Mouse (Mus musculus) lung, postnatal 0 days (tissue): Measurements from ENCODE around the gene Gm44502. TPM values are rescaled to one million over a fixed set of nuclear protein-coding genes. Genes with fewer than 3 reads are reported as not detected.

Experiments used
- ATAC-seq: fragments of 200-750 bp; cut with Nextera tagmentation; 2 replicates; pipeline ENCODE4 v1.8.0; 2017; ENCODE audit warnings: moderate library complexity
- DNase-seq: peaks from one replicate; pipeline ENCODE4 v3.0.0-alpha.2; 2016; ENCODE audit warnings: low spot score
- H3K27ac ChIP-seq: fragments of 300-500 bp; sonication (generic); 2 replicates; pipeline ENCODE4 v1.5.1; 2014; ENCODE audit warnings: antibody characterized with exemption, mild to moderate bottlenecking, low read length, mixed read lengths
- H3K27me3 ChIP-seq: fragments of 300-500 bp; sonication (generic); replicated peaks from 2 replicates; pipeline ENCODE4 v1.6.1; 2014; ENCODE audit warnings: low read length, mixed read lengths; ENCODE audit not compliant: insufficient read depth
- H3K36me3 ChIP-seq: fragments of 300-500 bp; sonication (generic); 2 replicates; pipeline ENCODE4 v1.6.1; 2014; ENCODE audit warnings: low read length, mixed read lengths; ENCODE audit not compliant: insufficient read depth
- H3K4me1 ChIP-seq: fragments of 300-500 bp; sonication (generic); 2 replicates; pipeline ENCODE4 v1.6.1; 2014; ENCODE audit warnings: antibody characterized with exemption, low read depth, low read length, mixed read lengths; ENCODE audit not compliant: insufficient read depth
- H3K4me2 ChIP-seq: fragments of 300-500 bp; sonication (generic); replicated peaks from 2 replicates; pipeline ENCODE4 v1.6.1; 2014; ENCODE audit warnings: low read depth, mild to moderate bottlenecking, low read length, moderate library complexity, mixed read lengths
- H3K4me3 ChIP-seq: fragments of 300-500 bp; sonication (generic); 2 replicates; pipeline ENCODE4 v1.5.1; 2014; ENCODE audit warnings: low read depth, low read length
- H3K9ac ChIP-seq: fragments of 300-500 bp; sonication (generic); replicated peaks from 2 replicates; pipeline ENCODE4 v1.6.1; 2014; ENCODE audit warnings: low read depth, mild to moderate bottlenecking
- H3K9me3 ChIP-seq: fragments of 300-500 bp; sonication (generic); 2 replicates; pipeline ENCODE4 v1.6.1; 2016; ENCODE audit warnings: low read length, mixed read lengths
- CTCF ChIP-seq: IDR thresholded peaks from 2 replicates; pipeline ENCODE4 v1.5.1; 2016; ENCODE audit warnings: antibody characterized with exemption, mild to moderate bottlenecking
- EP300 ChIP-seq: IDR thresholded peaks from 2 replicates; pipeline ENCODE4 v1.6.1; 2016; ENCODE audit warnings: antibody characterized with exemption, mild to moderate bottlenecking, control low read depth
- WGBS: fragments of 180-500 bp; shearing (Covaris S2); extraction: QIAGEN DNeasy Blood & Tissue Kit; methylation state at CpG from one replicate; pipeline ENCODE4 v1.1.7; 2014; 5-methylcytosine and 5-hydroxymethylcytosine counted together
- polyA plus RNA-seq: library from polyadenylated mRNA; unstranded; fragments of >200 nt; fragmentation: Nextera tagmentation; extraction: Ambion mirVana; gene quantifications from 2 replicates; pipeline ENCODE4 v1.2.1, GENCODE M21; 2015

Gene Gm44502
- not detected in 2 replicates for polyA plus RNA-seq

- H3K4me3 ChIP-seq, result peak within 1 kb of the TSS; percentile 86
- H3K36me3 ChIP-seq, result 0 out of 2 replicates have a peak, but pooled peaks cover 3% of the 10 kb centered on the region
- WGBS, result 3% methylated on average over 60 of the region's 70 CpGs
- H3K27ac ChIP-seq, result peak within 1 kb of the TSS; percentile 98
- ATAC-seq, result peak; percentile 95
- H3K27me3 ChIP-seq, result no peaks in the 10 kb centered on the region
- peak; percentile 98 for DNase-seq
- no peaks in the 10 kb centered on the region for H3K9me3 ChIP-seq
- peaks cover 6% of the 10 kb centered on the region; the same call in 1 of the 2 replicates for H3K4me1 ChIP-seq
- TF ChIP-seq CTCF (no peak), EP300 (no peak; the same call in 1 of the 2 replicates)
- peak within 1 kb of the TSS; percentile 98 for H3K4me2 ChIP-seq
- peak within 1 kb of the TSS; percentile 95 for H3K9ac ChIP-seq
These were observed at the start of gene Gm44502, which contains the start of the genes C730034F03Rik and Chkb for GRCm38 (mm10) chr15:89429352-89430221. Gene Gm44502, minus strand, starts transcription at chr15:89429696. Gene C730034F03Rik, plus strand, starts transcription at chr15:89429589. Gene Chkb, minus strand, starts transcription at chr15:89429908.

DNA sequence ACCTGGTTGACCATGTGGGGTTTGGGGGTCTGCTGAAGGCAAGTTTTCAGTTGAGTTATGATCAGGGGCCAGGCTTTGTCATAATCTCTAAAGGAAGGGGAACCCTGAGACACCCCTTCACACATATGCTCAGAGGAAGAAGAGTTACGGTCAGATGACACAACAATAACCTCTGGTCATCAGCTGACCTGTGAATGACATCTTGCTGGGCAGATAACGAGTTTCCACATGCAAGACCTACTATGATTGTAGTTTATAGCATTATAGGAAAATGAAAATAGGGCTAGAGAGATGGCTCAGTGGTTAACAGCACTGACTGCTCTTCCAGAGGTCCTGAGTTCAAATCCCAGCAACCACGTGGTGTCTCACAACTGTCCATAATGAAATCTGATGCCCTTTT is 49.1 kb upstream of the Gm44502 start:
- Histone ChIP-seq H3K9ac (no peak overlapping the region), H3K4me3 (no peak overlapping the region), H3K4me2 (no peak overlapping the region), H3K36me3 (no peaks in the 10 kb centered on the region), H3K9me3 (no peaks in the 10 kb centered on the region), H3K27me3 (no peaks in the 10 kb centered on the region), H3K27ac (no peak overlapping the region), H3K4me1 (peaks cover 8% of the 10 kb centered on the region; the same call in 1 of the 2 replicates)
- 84% methylated on average over 3 of the region's 3 CpGs for WGBS
- DNase-seq, result no peak
- TF ChIP-seq EP300 (no peak), CTCF (no peak)
- no peak for ATAC-seq

DNA sequence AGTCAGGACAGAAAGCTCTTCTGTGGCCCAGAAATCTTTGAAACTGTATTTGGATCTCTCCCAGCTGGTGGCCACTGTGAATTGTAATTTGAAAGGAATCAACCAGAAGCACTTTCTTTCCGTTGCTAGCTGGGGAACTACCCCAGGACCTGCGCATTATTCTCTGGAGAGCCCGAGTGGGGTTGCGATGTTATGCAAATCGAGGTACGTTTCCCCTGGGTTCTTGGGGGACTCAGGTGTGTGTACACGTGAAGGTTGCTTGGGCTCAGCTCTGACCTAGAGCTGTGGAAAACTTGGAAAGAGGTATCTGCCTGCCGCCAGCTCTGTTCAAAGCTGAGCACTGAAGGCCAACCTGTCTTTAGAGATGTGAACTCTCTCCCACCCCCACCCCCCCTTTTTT is 48.3 kb upstream of the Gm44502 start:
- Histone ChIP-seq H3K27ac (no peak overlapping the region), H3K9ac (no peak overlapping the region), H3K4me1 (peaks cover 8% of the 10 kb centered on the region; the same call in 1 of the 2 replicates), H3K36me3 (no peaks in the 10 kb centered on the region), H3K9me3 (no peaks in the 10 kb centered on the region), H3K27me3 (no peaks in the 10 kb centered on the region), H3K4me2 (no peak overlapping the region), H3K4me3 (no peak overlapping the region)
- 53% methylated on average over 8 of the region's 8 CpGs for WGBS
- no peak for DNase-seq
- ATAC-seq, result no peak
- TF ChIP-seq EP300, result no peak
- TF ChIP-seq CTCF, result no peak

- Histone ChIP-seq H3K27me3 (no peaks in the 10 kb centered on the region), H3K4me2 (peak within 1 kb of the TSS; percentile 88), H3K36me3 (no peaks in the 10 kb centered on the region), H3K9ac (peak within 1 kb of the TSS; percentile 51; the same call in 1 of the 2 replicates), H3K9me3 (no peaks in the 10 kb centered on the region), H3K4me3 (peak within 1 kb of the TSS; percentile 50), H3K4me1 (peaks cover 8% of the 10 kb centered on the region; the same call in 1 of the 2 replicates), H3K27ac (peak within 1 kb of the TSS; percentile 86)
- 23% methylated on average over 9 of the region's 9 CpGs for WGBS
- TF ChIP-seq EP300, result peak; percentile 63; the same call in 1 of the 2 replicates
- TF ChIP-seq CTCF, result no peak
- peak; percentile 10 for DNase-seq
- ATAC-seq, result no peak
These were observed 47.6 kb upstream of the Gm44502 start, which contains the start of gene Arsa for GRCm38 (mm10) chr15:89477091-89477491. Gene Arsa, minus strand, starts transcription at chr15:89477425.

DNA sequence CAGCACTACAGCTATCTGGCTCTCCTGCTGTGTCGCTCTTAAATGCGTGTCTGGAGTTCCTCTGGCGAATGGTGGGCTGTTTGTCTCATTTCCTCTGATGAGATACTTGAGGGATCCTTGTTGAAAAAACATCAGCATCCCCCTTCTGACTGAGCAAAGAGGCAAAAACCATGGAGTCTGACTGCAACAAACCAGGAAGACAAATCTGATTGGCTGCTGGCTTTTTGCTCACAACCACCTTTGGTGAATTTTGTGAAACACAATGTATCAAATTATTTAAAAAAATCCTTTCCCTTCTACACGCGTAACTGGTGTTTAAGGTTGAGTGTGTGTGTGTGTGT is 46.9 kb upstream of the Gm44502 start:
- no peak for DNase-seq
- Histone ChIP-seq H3K27me3 (no peaks in the 10 kb centered on the region), H3K9me3 (no peaks in the 10 kb centered on the region), H3K4me3 (peak overlapping the region; percentile 50), H3K4me2 (peak overlapping the region; percentile 88), H3K27ac (peak overlapping the region; percentile 86), H3K4me1 (peaks cover 8% of the 10 kb centered on the region; the same call in 1 of the 2 replicates), H3K9ac (peak overlapping the region; percentile 51; the same call in 1 of the 2 replicates), H3K36me3 (no peaks in the 10 kb centered on the region)
- TF ChIP-seq EP300 (no peak), CTCF (no peak)
- WGBS, result 9% methylated on average over 5 of the region's 5 CpGs
- no peak for ATAC-seq
